Mouse (Mus musculus): ENCODE data around the gene Spaca6.
"Not testable (repeated sequence)": the region's sequence is repeated elsewhere in the genome, so short reads cannot be mapped to it uniquely, and the experiment has no call there.

DNA sequence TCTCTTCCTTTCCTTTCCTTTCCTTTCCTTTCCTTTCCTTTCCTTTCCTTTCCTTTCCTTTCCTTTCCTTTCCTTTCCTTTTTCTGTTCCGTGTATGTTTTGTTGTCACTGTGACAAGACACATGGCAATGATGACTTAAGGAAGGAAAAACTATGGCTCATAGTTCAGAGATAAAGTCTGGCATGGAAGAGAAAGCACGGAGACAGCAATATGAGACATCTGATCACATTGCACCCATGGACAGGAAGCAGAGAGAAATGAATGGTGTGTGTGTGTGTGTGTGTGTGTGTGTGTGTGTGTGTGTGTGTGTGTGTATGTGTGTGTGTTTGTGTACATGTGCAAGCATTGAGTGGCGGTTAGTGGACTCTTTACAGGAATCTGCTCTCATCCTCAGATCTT lies 17.6 kb downstream of the Spaca6 start:
- TF ChIP-seq CTCF (IDR thresholded peaks at IDR 0.05; ENCODE audit: low read depth, low read length); TAL1 (conservative IDR thresholded peaks at IDR 0.05; ENCODE audit: low read depth, low read length); GATA1 (IDR thresholded peaks at IDR 0.05; ENCODE audit: borderline replicate concordance, low read length); POLR2AphosphoS5 (IDR thresholded peaks at IDR 0.05; ENCODE audit: insufficient replicate concordance, low read depth, low read length); GATA2 (IDR thresholded peaks at IDR 0.05; ENCODE audit: borderline replicate concordance, low read depth, low read length): not testable (repeated sequence)
